Mouse (Mus musculus) liver, embryonic 14.5 days (tissue): ENCODE data around the gene Rad51b. TPM values are rescaled to one million over a fixed set of nuclear protein-coding genes. Genes with fewer than 3 reads are reported as not detected.

Experiments used
- ATAC-seq: fragments of 200-750 bp; cut with Nextera tagmentation; 2 replicates; pipeline ENCODE4 v1.8.0; 2017; ENCODE audit warnings: moderate number of reproducible peaks, mild to moderate bottlenecking, moderate library complexity; ENCODE audit not compliant: insufficient read depth
- DNase-seq, 3 experiments: peaks; one replicate each; pipeline ENCODE4 v3.0.0-alpha.2; 2012 to 2013; ENCODE audit warnings: low read depth in 3 of 3, low spot score in 3 of 3
- H3K27ac ChIP-seq: fragments of 300-500 bp; sonication (generic); 2 replicates; pipeline ENCODE4 v1.5.1; 2014; ENCODE audit warnings: moderate library complexity, mild to moderate bottlenecking, control low read depth, inconsistent platforms
- H3K27me3 ChIP-seq: fragments of 300-500 bp; sonication (generic); 2 replicates; pipeline ENCODE4 v1.6.1; 2014; ENCODE audit warnings: mild to moderate bottlenecking, low read length, moderate library complexity; ENCODE audit not compliant: control insufficient read depth, insufficient read depth
- H3K36me3 ChIP-seq: fragments of 300-500 bp; sonication (generic); replicated peaks from 2 replicates; pipeline ENCODE4 v1.6.1; 2014; ENCODE audit warnings: low read depth; ENCODE audit not compliant: control insufficient read depth, insufficient read depth
- H3K4me1 ChIP-seq, 2 experiments: fragments of 200-500 bp in 1 of 2; fragments of 300-500 bp in 1 of 2; sonication (generic) in 1 of 2; replicated peaks; 2 replicates each; pipeline ENCODE4 v1.6.1; 2012 to 2014; ENCODE audit warnings: antibody characterized with exemption in 1 of 2, inconsistent platforms in 1 of 2, low read length in 1 of 2; ENCODE audit not compliant: control insufficient read depth in 2 of 2, insufficient read depth in 2 of 2
- H3K4me2 ChIP-seq: fragments of 300-500 bp; sonication (generic); 2 replicates; pipeline ENCODE4 v1.6.1; 2014; ENCODE audit warnings: low read depth, mild to moderate bottlenecking, control low read depth, moderate library complexity
- H3K4me3 ChIP-seq, 2 experiments: fragments of 200-500 bp in 1 of 2; fragments of 300-500 bp in 1 of 2; sonication (generic) in 1 of 2; 2 replicates each; pipeline ENCODE4 v1.5.1; 2012 to 2014; ENCODE audit warnings: low read depth in 2 of 2, low read length in 2 of 2, mild to moderate bottlenecking in 2 of 2, control low read depth in 1 of 2, inconsistent platforms in 1 of 2, moderate library complexity in 1 of 2; ENCODE audit not compliant: insufficient read depth in 1 of 2
- H3K9ac ChIP-seq: fragments of 300-500 bp; sonication (generic); replicated peaks from 2 replicates; pipeline ENCODE4 v1.6.1; 2014; ENCODE audit warnings: mild to moderate bottlenecking, control low read depth, moderate library complexity
- H3K9me3 ChIP-seq: fragments of 300-500 bp; sonication (generic); 2 replicates; pipeline ENCODE4 v1.6.1; 2016; ENCODE audit warnings: low read length, mixed read lengths; ENCODE audit not compliant: control insufficient read depth
- CTCF ChIP-seq: IDR thresholded peaks from 2 replicates; pipeline ENCODE4 v1.5.1; 2016; ENCODE audit warnings: antibody characterized with exemption, low read depth, control low read depth
- EP300 ChIP-seq: IDR thresholded peaks from 2 replicates; pipeline ENCODE4 v1.6.1; 2016; ENCODE audit warnings: antibody characterized with exemption, low read depth
- WGBS: fragments of 180-500 bp; shearing (Covaris S2); extraction: QIAGEN DNeasy Blood & Tissue Kit; methylation state at CpG from one replicate; pipeline ENCODE4 v1.1.7; 2014; ENCODE audit not compliant: insufficient replicate concordance; 5-methylcytosine and 5-hydroxymethylcytosine counted together
- polyA plus RNA-seq, 2 experiments: library from polyadenylated mRNA; depleted of rRNA in 1 of 2; stranded (reverse) in 1 of 2; unstranded in 1 of 2; fragments of >200 nt; fragmentation: Nextera tagmentation in 1 of 2; extraction: Ambion mirVana in 1 of 2; gene quantifications; 2 replicates each; pipeline versions ENCODE4 v1.2.1 to v1.2.3; 2012 to 2014

The Rad51b gene
- polyA plus RNA-seq, 2 experiments: 2.3 to 5.1 TPM

- H3K9ac ChIP-seq: no peak overlapping the region
These were observed 88.1 kb downstream of the Rad51b start for GRCm38 (mm10) chr12:79385199-79385598.

GRCm38 (mm10) chr12:79387886-79388285 is 90.8 kb downstream of the Rad51b start:
- TF ChIP-seq CTCF (no peak), EP300 (no peak)
- Histone ChIP-seq H3K27me3 (no peaks in the 10 kb centered on the region), H3K4me2 (no peak overlapping the region), H3K9ac (no peak overlapping the region), H3K36me3 (no peaks in the 10 kb centered on the region), H3K4me1 (peaks cover 3 to 10% of the 10 kb centered on the region in 2 experiments), H3K9me3 (no peaks in the 10 kb centered on the region), H3K27ac (no peak overlapping the region), H3K4me3 (no peak overlapping the region)
- DNase-seq: no peak
- ATAC-seq: no peak
- WGBS: 64% methylated on average over 6 of the region's 6 CpGs

More at GRCm38 (mm10) chr12:79385199-79385598, 88.1 kb downstream of the Rad51b start:
- H3K36me3 ChIP-seq: no peaks in the 10 kb centered on the region
- no peak overlapping the region for H3K4me2 ChIP-seq
- no peak overlapping the region for H3K27ac ChIP-seq
- no peak for DNase-seq
- WGBS: 66% methylated on average over 5 of the region's 5 CpGs
- no peaks in the 10 kb centered on the region for H3K27me3 ChIP-seq
- H3K9me3 ChIP-seq: no peaks in the 10 kb centered on the region
- no peak for TF ChIP-seq EP300
- no peak for TF ChIP-seq CTCF
- ATAC-seq: no peak
- H3K4me3 ChIP-seq: no peak overlapping the region
- H3K4me1 ChIP-seq: peaks cover 3 to 13% of the 10 kb centered on the region in 2 experiments

GRCm38 (mm10) chr12:79389251-79389650 is 92.2 kb downstream of the Rad51b start:
- Histone ChIP-seq H3K9ac (no peak overlapping the region), H3K27me3 (no peaks in the 10 kb centered on the region), H3K36me3 (no peaks in the 10 kb centered on the region), H3K4me3 (no peak overlapping the region), H3K9me3 (no peaks in the 10 kb centered on the region), H3K4me1 (peaks cover 3 to 7% of the 10 kb centered on the region in 2 experiments), H3K4me2 (no peak overlapping the region), H3K27ac (no peak overlapping the region)
- TF ChIP-seq EP300: no peak
- WGBS: 85% methylated on average over 3 of the region's 3 CpGs
- no peak for DNase-seq
- no peak for ATAC-seq

- H3K27me3 ChIP-seq: no peaks in the 10 kb centered on the region
- DNase-seq (no peak), ATAC-seq (no peak)
- no peak overlapping the region for H3K4me3 ChIP-seq
- no peak overlapping the region for H3K4me2 ChIP-seq
- H3K9me3 ChIP-seq: no peaks in the 10 kb centered on the region
- H3K27ac ChIP-seq: no peak overlapping the region
- no peak for TF ChIP-seq CTCF
- TF ChIP-seq EP300: no peak
- H3K4me1 ChIP-seq: peaks cover under 1 to 4% of the 10 kb centered on the region in 2 experiments
- H3K9ac ChIP-seq: no peak overlapping the region
- no peaks in the 10 kb centered on the region for H3K36me3 ChIP-seq
These were observed 92.9 kb downstream of the Rad51b start for GRCm38 (mm10) chr12:79389971-79390370.

- no peaks in the 10 kb centered on the region for H3K9me3 ChIP-seq
- DNase-seq: no peak
- H3K9ac ChIP-seq: no peak overlapping the region
- H3K4me2 ChIP-seq: no peak overlapping the region
- no peak overlapping the region for H3K27ac ChIP-seq
- no peak for ATAC-seq
- TF ChIP-seq CTCF (no peak), EP300 (no peak)
- H3K4me3 ChIP-seq: no peak overlapping the region
- no peaks in the 10 kb centered on the region for H3K4me1 ChIP-seq
- no peaks in the 10 kb centered on the region for H3K36me3 ChIP-seq
- no peaks in the 10 kb centered on the region for H3K27me3 ChIP-seq
- whole genome bisulfite sequencing: 70% methylated on average over 2 of the region's 2 CpGs
These were observed 96.6 kb downstream of the Rad51b start for GRCm38 (mm10) chr12:79393636-79394035.
